Mouse (Mus musculus): Measurements from ENCODE around the gene Dnaaf5.

DNA sequence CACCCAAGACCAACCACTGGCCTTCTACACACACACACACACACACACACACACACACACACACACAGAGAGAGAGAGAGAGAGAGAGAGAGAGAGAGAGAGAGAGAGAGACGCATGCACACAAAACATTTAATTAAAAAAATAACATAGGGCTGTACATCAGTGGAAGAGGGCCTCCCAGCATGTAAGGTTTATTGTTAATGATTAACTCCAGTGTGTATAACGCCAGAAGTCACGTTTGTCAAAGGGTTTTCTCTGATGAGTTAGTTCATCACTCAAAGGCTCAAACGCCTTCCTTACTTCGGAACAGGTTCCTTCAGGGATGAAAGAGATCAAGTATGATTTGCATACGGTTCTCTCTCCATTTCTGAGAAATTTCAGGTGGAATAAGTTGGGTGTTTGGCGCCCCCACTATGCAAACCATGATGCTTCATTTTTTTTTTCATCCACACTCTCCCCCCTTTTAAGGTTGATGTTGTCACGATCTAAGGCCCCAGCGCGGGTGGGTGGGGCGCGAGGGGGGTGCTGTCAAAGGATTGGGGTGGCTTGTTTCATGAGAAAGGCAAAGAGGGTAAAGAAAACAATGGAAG lies 21.5 kb upstream of the Dnaaf5 start:
- TF ChIP-seq POLR2AphosphoS2 (IDR thresholded peaks at IDR 0.05; ENCODE audit: insufficient read length, low read depth) (no peak), TCF12 (IDR thresholded peaks at IDR 0.05; ENCODE audit: insufficient read depth, poor library complexity, severe bottlenecking) (no peak), POLR2A (IDR thresholded peaks at IDR 0.05; ENCODE audit: insufficient read length, low read depth) (no peak), USF1 (IDR thresholded peaks at IDR 0.05; ENCODE audit: low read depth) (no peak), CEBPB (IDR thresholded peaks at IDR 0.05; ENCODE audit: insufficient read depth, poor library complexity, severe bottlenecking) (no peak), E2F4 (IDR thresholded peaks at IDR 0.05; ENCODE audit: insufficient read depth) (no peak), REST (IDR thresholded peaks at IDR 0.05; ENCODE audit: insufficient read depth, insufficient read length) (no peak)
